Mouse (Mus musculus) megakaryocyte progenitor cell, adult 5-6 weeks (primary cell): ENCODE results near the gene Pik3r3. TPM values are rescaled to one million over a fixed set of nuclear protein-coding genes. Genes with fewer than 3 reads are reported as not detected.

Experiments used
- total RNA-seq, 2 experiments: library from RNA; stranded (forward) in 1 of 2; stranded (reverse) in 1 of 2; fragments of 157-497, 149-512 nt in 1 of 2; fragments of 200-1000 nt in 1 of 2; gene quantifications; 2 replicates each; pipeline versions ENCODE4 v1.2.3 to v1.2.4; 2015 to 2017

Gene Pik3r3
- total RNA-seq, 2 experiments from 2014 or later: 0.07 to 0.29 TPM

Other genes with a start within 250 kb of the Pik3r3 start
- gene Faah, start 203.7 kb upstream of the Pik3r3 start, total RNA-seq (2015): 0.83 and 1.2 TPM in 2 replicates
- gene Faah, start 203.7 kb upstream of the Pik3r3 start, total RNA-seq (2017): 0.58 and 1.7 TPM in 2 replicates
- gene Nsun4, start 167.7 kb upstream of the Pik3r3 start, total RNA-seq (2015): 8.2 and 8.9 TPM in 2 replicates
- 8.7 and 8.9 TPM in 2 replicates for gene Nsun4, start 167.7 kb upstream of the Pik3r3 start, total RNA-seq (2017)
- 497 and 547 TPM in 2 replicates for gene Uqcrh, start 146.5 kb upstream of the Pik3r3 start, total RNA-seq (2015)
- 395 and 400 TPM in 2 replicates for gene Uqcrh, start 146.5 kb upstream of the Pik3r3 start, total RNA-seq (2017)
- gene Lrrc41, start 146.3 kb upstream of the Pik3r3 start, total RNA-seq (2015): 19.9 and 22.1 TPM in 2 replicates
- 16.1 and 23.7 TPM in 2 replicates for gene Lrrc41, start 146.3 kb upstream of the Pik3r3 start, total RNA-seq (2017)
- 23.4 and 26.0 TPM in 2 replicates for gene Rad54l, start 97.9 kb upstream of the Pik3r3 start, total RNA-seq (2015)
- gene Rad54l, start 97.9 kb upstream of the Pik3r3 start, total RNA-seq (2017): 27.2 and 33.9 TPM in 2 replicates
- gene Pomgnt1, start 97.8 kb upstream of the Pik3r3 start, total RNA-seq (2015): 8.2 and 13.1 TPM in 2 replicates
- gene Pomgnt1, start 97.8 kb upstream of the Pik3r3 start, total RNA-seq (2017): 12.5 and 16.9 TPM in 2 replicates
- gene Lurap1, start 70.3 kb upstream of the Pik3r3 start, total RNA-seq (2015): not detected in 2 replicates
- 0.10 TPM in 1 of 2 replicates, not detected in the other for gene Lurap1, start 70.3 kb upstream of the Pik3r3 start, total RNA-seq (2017)
- gene Tspan1, start 54.0 kb upstream of the Pik3r3 start, total RNA-seq (2015): not detected in 2 replicates
- 0.07 TPM in 1 of 2 replicates, not detected in the other for gene Tspan1, start 54.0 kb upstream of the Pik3r3 start, total RNA-seq (2017)
- gene 1700042G07Rik, start 48.2 kb upstream of the Pik3r3 start, total RNA-seq (2015): not detected in 2 replicates
- gene 1700042G07Rik, start 48.2 kb upstream of the Pik3r3 start, total RNA-seq (2017): not detected in 2 replicates
- gene Gm49337, start 48.2 kb upstream of the Pik3r3 start, total RNA-seq (2015): 0.12 TPM in 1 of 2 replicates, not detected in the other
- gene Gm49337, start 48.2 kb upstream of the Pik3r3 start, total RNA-seq (2017): not detected in 2 replicates
- 15.2 and 19.6 TPM in 2 replicates for gene Mast2, start 242.6 kb downstream of the Pik3r3 start, total RNA-seq (2015)
- 6.4 and 13.6 TPM in 2 replicates for gene Mast2, start 242.6 kb downstream of the Pik3r3 start, total RNA-seq (2017)